Mouse (Mus musculus) hindbrain, embryonic 11.5 days (tissue): ENCODE data around the gene Gm17402. TPM values are rescaled to one million over a fixed set of nuclear protein-coding genes. Genes with fewer than 3 reads are reported as not detected.

ENCODE experiments used
- ATAC-seq: fragments of 200-750 bp; cut with Nextera tagmentation; 2 replicates; pipeline ENCODE4 v1.8.0; 2017; ENCODE audit warnings: mild to moderate bottlenecking, moderate TSS enrichment, moderate library complexity; ENCODE audit not compliant: low FRiP score
- DNase-seq: peaks from one replicate; pipeline ENCODE4 v3.0.0-alpha.2; 2015; ENCODE audit warnings: low spot score
- H3K27ac ChIP-seq: fragments of 300-500 bp; sonication (generic); 2 replicates; pipeline ENCODE4 v1.5.1; 2014; ENCODE audit warnings: mild to moderate bottlenecking, low read depth, low read length
- H3K27me3 ChIP-seq: fragments of 300-500 bp; sonication (generic); 2 replicates; pipeline ENCODE4 v1.6.1; 2014; ENCODE audit warnings: mild to moderate bottlenecking, low read length, moderate library complexity, mixed read lengths; ENCODE audit not compliant: control insufficient read depth, insufficient read depth
- H3K36me3 ChIP-seq: fragments of 300-500 bp; sonication (generic); 2 replicates; pipeline ENCODE4 v1.6.1; 2014; ENCODE audit warnings: mild to moderate bottlenecking, low read length, moderate library complexity, mixed read lengths; ENCODE audit not compliant: control insufficient read depth, insufficient read depth
- H3K4me1 ChIP-seq: fragments of 300-500 bp; sonication (generic); replicated peaks from 2 replicates; pipeline ENCODE4 v1.6.1; 2014; ENCODE audit warnings: low read length, mixed read lengths; ENCODE audit not compliant: control insufficient read depth, insufficient read depth
- H3K4me2 ChIP-seq: fragments of 300-500 bp; sonication (generic); replicated peaks from 2 replicates; pipeline ENCODE4 v1.6.1; 2014; ENCODE audit warnings: mild to moderate bottlenecking, low read depth, low read length
- H3K4me3 ChIP-seq: fragments of 300-500 bp; sonication (generic); 2 replicates; pipeline ENCODE4 v1.5.1; 2014; ENCODE audit warnings: low read depth, low read length
- H3K9ac ChIP-seq: fragments of 300-500 bp; sonication (generic); 2 replicates; pipeline ENCODE4 v1.6.1; 2014; ENCODE audit warnings: low read depth, low read length
- H3K9me3 ChIP-seq: fragments of 300-500 bp; sonication (generic); 2 replicates; pipeline ENCODE4 v1.6.1; 2016; ENCODE audit warnings: low read length; ENCODE audit not compliant: control insufficient read depth
- WGBS: fragments of 180-500 bp; shearing (Covaris S2); extraction: QIAGEN DNeasy Blood & Tissue Kit; methylation state at CpG from one replicate; pipeline ENCODE4 v1.1.7; 2014; 5-methylcytosine and 5-hydroxymethylcytosine counted together
- polyA plus RNA-seq: library from polyadenylated mRNA; unstranded; fragments of >200 nt; fragmentation: Nextera tagmentation; extraction: Ambion mirVana; gene quantifications from 2 replicates; pipeline ENCODE4 v1.2.1, GENCODE M21; 2014

Gene Gm17402
- polyA plus RNA-seq, 1 experiment from 2014 or later = not detected

- H3K36me3 ChIP-seq = no peaks in the 10 kb centered on the region
- no peaks in the 10 kb centered on the region for H3K4me1 ChIP-seq
- H3K27ac ChIP-seq = no peak overlapping the region
- no peaks in the 10 kb centered on the region for H3K27me3 ChIP-seq
- ATAC-seq (no peak), DNase-seq (no peak)
- no peak overlapping the region for H3K4me2 ChIP-seq
- no peak overlapping the region for H3K4me3 ChIP-seq
- H3K9ac ChIP-seq = no peak overlapping the region
- no peaks in the 10 kb centered on the region for H3K9me3 ChIP-seq
- WGBS = 62% methylated on average over 7 of the region's 7 CpGs
These were observed 34.0 kb downstream of the Gm17402 start for GRCm38 (mm10) chr3:67340921-67341320.

- no peak overlapping the region for H3K9ac ChIP-seq
- H3K4me2 ChIP-seq = no peak overlapping the region
- H3K4me1 ChIP-seq = no peaks in the 10 kb centered on the region
- no peaks in the 10 kb centered on the region for H3K9me3 ChIP-seq
- no peak overlapping the region for H3K27ac ChIP-seq
- DNase-seq (no peak), ATAC-seq (no peak)
- H3K27me3 ChIP-seq = no peaks in the 10 kb centered on the region
- WGBS = 68% methylated on average over 3 of the region's 3 CpGs
- H3K4me3 ChIP-seq = no peak overlapping the region
- H3K36me3 ChIP-seq = no peaks in the 10 kb centered on the region
These were observed 35.4 kb downstream of the Gm17402 start for GRCm38 (mm10) chr3:67339558-67339957.

- H3K27ac ChIP-seq = no peak overlapping the region
- WGBS = 83% methylated on average over 4 of the region's 4 CpGs
- no peaks in the 10 kb centered on the region for H3K4me1 ChIP-seq
- DNase-seq (no peak), ATAC-seq (no peak)
- H3K4me3 ChIP-seq = no peak overlapping the region
- no peaks in the 10 kb centered on the region for H3K36me3 ChIP-seq
- H3K9ac ChIP-seq = no peak overlapping the region
- no peaks in the 10 kb centered on the region for H3K9me3 ChIP-seq
- no peak overlapping the region for H3K4me2 ChIP-seq
- H3K27me3 ChIP-seq = no peaks in the 10 kb centered on the region
These were observed 52.5 kb downstream of the Gm17402 start for GRCm38 (mm10) chr3:67322422-67322821.

Other genes with a start within 250 kb of the Gm17402 start
- gene Mlf1, start 1.1 kb downstream of the Gm17402 start, polyA plus RNA-seq = 44.3 and 44.8 TPM in 2 replicates
- 46.3 and 51.8 TPM in 2 replicates for gene Gfm1, start 54.9 kb upstream of the Gm17402 start, polyA plus RNA-seq
- 82.7 and 88.8 TPM in 2 replicates for gene Lxn, start 88.8 kb upstream of the Gm17402 start, polyA plus RNA-seq
- gene Rarres1, start 140.4 kb upstream of the Gm17402 start, polyA plus RNA-seq = 1.1 and 1.3 TPM in 2 replicates
- 63.6 and 73.6 TPM in 2 replicates for gene Mfsd1, start 207.6 kb upstream of the Gm17402 start, polyA plus RNA-seq